Mouse (Mus musculus) limb, embryonic 10.5 days (tissue): ENCODE measurements at regions not wholly inside any gene's neighbourhood (a gene's known extent, or its start where the extent isn't known, plus 50 kb on each side); places are given as distances from the start of the nearest gene placed in this dataset.

ENCODE experiments used
- DNase-seq: peaks from one replicate; pipeline ENCODE4 v3.0.0-alpha.2; 2017; ENCODE audit warnings: low spot score
- H3K27ac ChIP-seq: fragments of 300-500 bp; sonication (generic); 2 replicates; pipeline ENCODE4 v1.5.1; 2016; ENCODE audit warnings: mild to moderate bottlenecking
- H3K27me3 ChIP-seq: fragments of 300-500 bp; sonication (generic); 2 replicates; pipeline ENCODE4 v1.6.1; 2016; ENCODE audit warnings: low read depth, mild to moderate bottlenecking; ENCODE audit not compliant: poor library complexity, severe bottlenecking
- H3K36me3 ChIP-seq: fragments of 300-500 bp; sonication (generic); 2 replicates; pipeline ENCODE4 v1.6.1; 2016; ENCODE audit warnings: mild to moderate bottlenecking, moderate library complexity
- H3K4me1 ChIP-seq: fragments of 300-500 bp; sonication (generic); 2 replicates; pipeline ENCODE4 v1.6.1; 2016
- H3K4me3 ChIP-seq: fragments of 300-500 bp; sonication (generic); 2 replicates; pipeline ENCODE4 v1.5.1; 2016; ENCODE audit warnings: mild to moderate bottlenecking, moderate library complexity
- H3K9me3 ChIP-seq: fragments of 300-500 bp; sonication (generic); replicated peaks from 2 replicates; pipeline ENCODE4 v1.6.1; 2016; ENCODE audit warnings: mild to moderate bottlenecking
- WGBS: fragments of 180-500 bp; shearing (Covaris S2); methylation state at CpG from one replicate; pipeline ENCODE4 v1.1.7; 2016; 5-methylcytosine and 5-hydroxymethylcytosine counted together

- Histone ChIP-seq H3K36me3 (no peaks in the 10 kb centered on the region), H3K4me3 (no peak overlapping the region), H3K27ac (no peak overlapping the region), H3K4me1 (peaks cover 8% of the 10 kb centered on the region), H3K9me3 (no peaks in the 10 kb centered on the region), H3K27me3 (no peaks in the 10 kb centered on the region)
- 42% methylated on average over 2 of the region's 2 CpGs for WGBS
- DNase-seq: no peak
Measured at GRCm38 (mm10) chr11:28782486-28782885, 70.5 kb upstream of the Efemp1 start.

- Histone ChIP-seq H3K4me3 (no peak overlapping the region), H3K9me3 (no peaks in the 10 kb centered on the region), H3K27ac (no peak overlapping the region), H3K4me1 (peaks cover 5% of the 10 kb centered on the region; the same call in 1 of the 2 replicates), H3K27me3 (no peaks in the 10 kb centered on the region), H3K36me3 (no peaks in the 10 kb centered on the region)
- no peak for DNase-seq
- 50% methylated on average over 1 of the region's 1 CpGs for WGBS
Measured at GRCm38 (mm10) chr11:28770831-28771230, 82.2 kb upstream of the Efemp1 start.

GRCm38 (mm10) chr11:28760751-28761150, 92.3 kb upstream of the Efemp1 start:
- no peaks in the 10 kb centered on the region for H3K27me3 ChIP-seq
- no peaks in the 10 kb centered on the region for H3K4me1 ChIP-seq
- no peak for DNase-seq
- no peaks in the 10 kb centered on the region for H3K36me3 ChIP-seq
- H3K9me3 ChIP-seq: no peaks in the 10 kb centered on the region
- H3K4me3 ChIP-seq: no peak overlapping the region
- no peak overlapping the region for H3K27ac ChIP-seq

- Histone ChIP-seq H3K4me3 (peak overlapping the region; percentile 33), H3K27ac (peak overlapping the region; percentile 83), H3K27me3 (no peaks in the 10 kb centered on the region), H3K36me3 (no peaks in the 10 kb centered on the region), H3K4me1 (peaks cover 32% of the 10 kb centered on the region), H3K9me3 (no peaks in the 10 kb centered on the region)
- DNase-seq: peak; percentile 60
- 16% methylated on average over 8 of the region's 8 CpGs for WGBS
Measured at GRCm38 (mm10) chr11:28734941-28735597, 117.9 kb upstream of the Efemp1 start.

GRCm38 (mm10) chr11:28734581-28734931, 118.4 kb upstream of the Efemp1 start:
- Histone ChIP-seq H3K27ac (no peak overlapping the region), H3K4me1 (peaks cover 32% of the 10 kb centered on the region), H3K4me3 (0 out of 2 replicates have a peak overlapping the region, but pooled peaks have one; percentile 33), H3K27me3 (no peaks in the 10 kb centered on the region), H3K36me3 (no peaks in the 10 kb centered on the region), H3K9me3 (no peaks in the 10 kb centered on the region)
- WGBS: 44% methylated on average over 1 of the region's 1 CpGs
- no peak for DNase-seq

GRCm38 (mm10) chr11:28733877-28734580, 119.0 kb upstream of the Efemp1 start:
- no peak for DNase-seq
- no peak overlapping the region for H3K4me3 ChIP-seq
- peaks cover 32% of the 10 kb centered on the region for H3K4me1 ChIP-seq
- no peaks in the 10 kb centered on the region for H3K9me3 ChIP-seq
- H3K36me3 ChIP-seq: no peaks in the 10 kb centered on the region
- peak overlapping the region; percentile 78 for H3K27ac ChIP-seq
- 38% methylated on average over 3 of the region's 3 CpGs for WGBS
- H3K27me3 ChIP-seq: no peaks in the 10 kb centered on the region

GRCm38 (mm10) chr11:28730140-28730539, 122.9 kb upstream of the Efemp1 start:
- no peak overlapping the region for H3K4me3 ChIP-seq
- WGBS: 55% methylated on average over 2 of the region's 2 CpGs
- no peak for DNase-seq
- no peaks in the 10 kb centered on the region for H3K36me3 ChIP-seq
- no peaks in the 10 kb centered on the region for H3K9me3 ChIP-seq
- H3K27ac ChIP-seq: no peak overlapping the region
- H3K4me1 ChIP-seq: peaks cover 24% of the 10 kb centered on the region
- no peaks in the 10 kb centered on the region for H3K27me3 ChIP-seq

- WGBS: 57% methylated on average over 3 of the region's 3 CpGs
- no peaks in the 10 kb centered on the region for H3K27me3 ChIP-seq
Measured at GRCm38 (mm10) chr11:28709511-28709910, 125.4 kb upstream of the Ccdc85a start.

GRCm38 (mm10) chr11:28708431-28708830, 124.3 kb upstream of the Ccdc85a start:
- Histone ChIP-seq H3K9me3 (no peaks in the 10 kb centered on the region), H3K36me3 (no peaks in the 10 kb centered on the region), H3K4me3 (no peak overlapping the region), H3K4me1 (no peaks in the 10 kb centered on the region), H3K27ac (no peak overlapping the region), H3K27me3 (no peaks in the 10 kb centered on the region)
- 93% methylated on average over 6 of the region's 6 CpGs for WGBS
- no peak for DNase-seq

More at GRCm38 (mm10) chr11:28709511-28709910, 125.4 kb upstream of the Ccdc85a start:
- no peak overlapping the region for H3K27ac ChIP-seq
- no peak for DNase-seq
- H3K4me3 ChIP-seq: no peak overlapping the region
- no peaks in the 10 kb centered on the region for H3K4me1 ChIP-seq
- no peaks in the 10 kb centered on the region for H3K36me3 ChIP-seq
- no peaks in the 10 kb centered on the region for H3K9me3 ChIP-seq

- H3K36me3 ChIP-seq: no peaks in the 10 kb centered on the region
- H3K27ac ChIP-seq: no peak overlapping the region
- 98% methylated on average over 1 of the region's 1 CpGs for WGBS
- H3K4me3 ChIP-seq: no peak overlapping the region
- H3K4me1 ChIP-seq: peaks cover 11% of the 10 kb centered on the region
- no peaks in the 10 kb centered on the region for H3K27me3 ChIP-seq
- DNase-seq: no peak
- H3K9me3 ChIP-seq: no peaks in the 10 kb centered on the region
Measured at GRCm38 (mm10) chr11:28702384-28702783, 118.3 kb upstream of the Ccdc85a start.

GRCm38 (mm10) chr11:28701379-28701778, 117.3 kb upstream of the Ccdc85a start:
- 88% methylated on average over 2 of the region's 2 CpGs for WGBS
- H3K27ac ChIP-seq: no peak overlapping the region

GRCm38 (mm10) chr11:28699766-28700165, 115.6 kb upstream of the Ccdc85a start:
- peaks cover 16% of the 10 kb centered on the region for H3K4me1 ChIP-seq
- H3K9me3 ChIP-seq: no peaks in the 10 kb centered on the region

More at GRCm38 (mm10) chr11:28701379-28701778, 117.3 kb upstream of the Ccdc85a start:
- H3K4me3 ChIP-seq: no peak overlapping the region
- peaks cover 16% of the 10 kb centered on the region for H3K4me1 ChIP-seq
- no peak for DNase-seq
- no peaks in the 10 kb centered on the region for H3K36me3 ChIP-seq
- H3K9me3 ChIP-seq: no peaks in the 10 kb centered on the region
- no peaks in the 10 kb centered on the region for H3K27me3 ChIP-seq

GRCm38 (mm10) chr11:28697644-28698480, 113.7 kb upstream of the Ccdc85a start:
- no peaks in the 10 kb centered on the region for H3K27me3 ChIP-seq
- H3K27ac ChIP-seq: no peak overlapping the region
- H3K4me3 ChIP-seq: no peak overlapping the region
- H3K9me3 ChIP-seq: no peaks in the 10 kb centered on the region
- no peak for DNase-seq
- peaks cover 34% of the 10 kb centered on the region for H3K4me1 ChIP-seq
- H3K36me3 ChIP-seq: no peaks in the 10 kb centered on the region
- 21% methylated on average over 8 of the region's 8 CpGs for WGBS

More at GRCm38 (mm10) chr11:28699766-28700165, 115.6 kb upstream of the Ccdc85a start:
- DNase-seq: no peak
- Histone ChIP-seq H3K4me3 (no peak overlapping the region), H3K36me3 (no peaks in the 10 kb centered on the region), H3K27me3 (no peaks in the 10 kb centered on the region), H3K27ac (no peak overlapping the region)
